Mouse (Mus musculus) E14TG2a.4 (cell line): ENCODE measurements around the gene Carmil3.
A peak's percentile ranks its signal among the peaks of the same experiment; 100 is the strongest.

ENCODE experiments used
- H3K27me3 ChIP-seq: 2 replicates; pipeline ENCODE4 v1.6.1; 2014; ENCODE audit warnings: low read length, control low read depth; ENCODE audit not compliant: insufficient read depth
- H3K36me3 ChIP-seq: 2 replicates; pipeline ENCODE4 v1.6.1; 2014; ENCODE audit warnings: low read length, control low read depth; ENCODE audit not compliant: insufficient read depth
- H3K4me1 ChIP-seq: replicated peaks from 2 replicates; pipeline ENCODE4 v1.6.1; 2014; ENCODE audit warnings: low read depth, low read length, control low read depth
- H3K4me3 ChIP-seq: replicated peaks from 2 replicates; pipeline ENCODE4 v1.5.1; 2014; ENCODE audit warnings: mild to moderate bottlenecking, low read length
- H3K9me3 ChIP-seq: 2 replicates; pipeline ENCODE4 v1.6.1; 2014; ENCODE audit warnings: low read length, control low read depth
- CTCF ChIP-seq: conservative IDR thresholded peaks from 2 replicates; pipeline ENCODE4 v1.5.1; 2014; ENCODE audit warnings: low read length
- NANOG ChIP-seq: IDR thresholded peaks from 2 replicates; pipeline ENCODE4 v1.6.1; 2014; ENCODE audit warnings: borderline replicate concordance, low read length, mixed read lengths
- POU5F1 ChIP-seq: IDR thresholded peaks from 2 replicates; pipeline ENCODE4 v1.6.1; 2014; ENCODE audit warnings: low read length, borderline replicate concordance

Gene Carmil3

DNA sequence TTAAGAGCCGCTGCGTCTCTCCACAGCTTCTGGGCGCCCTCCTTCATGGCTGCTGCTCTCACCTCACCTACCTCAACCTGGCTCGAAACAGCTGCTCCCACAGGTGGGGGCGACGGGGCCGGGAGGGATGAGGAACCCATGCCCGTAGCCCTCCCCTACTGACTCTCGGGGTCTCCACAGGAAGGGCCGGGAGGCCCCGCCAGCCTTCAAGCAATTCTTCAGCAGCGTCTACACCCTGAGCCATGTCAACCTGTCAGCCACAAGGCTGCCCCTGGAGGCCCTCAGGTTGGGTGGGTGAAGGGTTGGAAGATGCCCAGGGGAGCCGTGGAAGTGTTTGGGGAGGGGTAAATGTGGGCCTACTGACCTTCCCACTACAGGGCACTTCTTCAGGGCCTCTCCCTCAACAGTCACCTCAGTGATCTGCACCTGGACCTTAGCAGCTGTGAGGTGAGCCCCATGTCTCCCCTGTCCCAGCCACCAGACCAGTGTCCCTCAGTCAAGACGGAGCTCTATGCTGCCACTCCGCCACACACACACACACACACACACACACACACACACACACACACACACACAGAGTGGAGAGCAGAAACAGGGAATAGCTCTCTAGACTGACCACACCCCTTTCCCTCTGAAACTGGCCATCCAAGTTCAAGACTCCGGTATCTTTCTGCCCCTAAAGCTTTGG is 6.5 kb downstream of the Carmil3 start:
- Histone ChIP-seq H3K27me3 (peaks cover 80% of the 10 kb centered on the region), H3K4me1 (peaks cover 67% of the 10 kb centered on the region), H3K36me3 (no peaks in the 10 kb centered on the region), H3K9me3 (no peaks in the 10 kb centered on the region), H3K4me3 (0 out of 2 replicates have a peak overlapping the region, but pooled peaks have one; percentile 10)
- TF ChIP-seq CTCF (no peak), NANOG (no peak), POU5F1 (no peak)

DNA sequence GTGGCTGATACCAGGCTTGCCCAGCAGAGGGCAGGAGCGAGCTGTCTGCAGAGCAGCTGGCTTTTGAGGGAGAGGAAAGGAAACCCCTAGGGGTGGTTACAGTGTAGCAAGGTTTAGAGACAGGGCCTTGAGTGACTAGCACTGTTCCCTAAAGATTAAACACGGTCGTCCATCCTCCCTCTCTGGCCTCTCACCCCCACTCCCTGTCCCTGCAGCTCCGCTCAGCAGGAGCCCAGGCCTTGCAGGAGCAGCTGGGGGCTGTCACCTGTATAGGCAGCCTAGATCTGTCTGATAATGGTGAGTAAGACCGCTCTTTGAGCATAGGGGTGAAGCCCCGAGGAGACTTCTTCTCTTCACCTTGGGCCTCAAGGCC is 7.0 kb downstream of the Carmil3 start:
- no peaks in the 10 kb centered on the region for H3K36me3 ChIP-seq
- peaks cover 61% of the 10 kb centered on the region for H3K4me1 ChIP-seq
- peaks cover 84% of the 10 kb centered on the region for H3K27me3 ChIP-seq
- H3K4me3 ChIP-seq, result no peak overlapping the region
- TF ChIP-seq NANOG (no peak), CTCF (peak; percentile 99), POU5F1 (no peak)
- H3K9me3 ChIP-seq, result no peaks in the 10 kb centered on the region

DNA sequence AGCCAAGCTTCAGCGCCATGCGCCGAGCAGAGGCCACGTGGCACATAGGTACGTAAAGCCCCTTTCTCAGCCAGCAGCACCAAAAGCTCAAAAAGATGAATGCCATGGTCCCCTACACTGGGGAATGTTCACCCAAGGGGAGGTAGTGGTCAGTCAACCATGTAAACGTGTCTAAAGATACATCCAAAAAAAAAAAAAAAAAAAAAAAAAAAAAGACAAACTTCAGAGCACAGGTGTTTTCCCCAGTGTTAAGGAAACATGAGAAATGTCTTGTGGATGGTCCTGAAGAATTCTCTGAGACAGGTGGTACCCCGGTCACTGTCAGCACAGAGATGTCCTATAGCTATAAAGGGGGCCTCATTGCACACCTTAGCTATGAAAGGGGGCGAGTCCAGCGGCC is 15.2 kb downstream of the Carmil3 start:
- no peak overlapping the region for H3K4me3 ChIP-seq
- no peaks in the 10 kb centered on the region for H3K36me3 ChIP-seq
- H3K4me1 ChIP-seq, result peaks cover 13% of the 10 kb centered on the region
- H3K9me3 ChIP-seq, result peaks cover 6% of the 10 kb centered on the region
- H3K27me3 ChIP-seq, result peaks cover 32% of the 10 kb centered on the region
- TF ChIP-seq POU5F1 (no peak), CTCF (no peak), NANOG (no peak)

DNA sequence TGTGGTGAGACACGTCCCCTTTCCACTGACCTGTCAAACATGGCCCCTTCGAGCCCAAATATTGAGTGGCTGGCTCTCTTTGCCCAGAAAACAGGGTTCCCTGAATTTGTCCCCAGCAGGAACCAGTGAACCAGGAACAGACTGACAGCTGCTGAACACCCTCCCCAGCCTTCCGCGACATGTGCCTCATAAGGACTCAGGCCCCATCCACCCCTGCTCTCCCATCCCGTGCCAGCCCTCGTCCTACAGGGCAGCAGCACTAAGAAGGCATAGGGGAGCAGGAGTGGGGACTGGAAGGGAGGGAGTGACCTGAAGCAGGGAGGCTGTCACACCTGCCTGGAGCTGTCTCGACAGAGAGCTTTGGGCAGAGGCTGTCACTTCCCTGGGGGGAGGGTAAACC is 17.4 kb downstream of the Carmil3 start:
- Histone ChIP-seq H3K27me3 (peaks cover 35% of the 10 kb centered on the region), H3K4me3 (no peak overlapping the region), H3K9me3 (peaks cover 6% of the 10 kb centered on the region), H3K36me3 (no peaks in the 10 kb centered on the region), H3K4me1 (peaks cover 15% of the 10 kb centered on the region)
- no peak for TF ChIP-seq CTCF
- TF ChIP-seq NANOG, result no peak
- TF ChIP-seq POU5F1, result no peak

DNA sequence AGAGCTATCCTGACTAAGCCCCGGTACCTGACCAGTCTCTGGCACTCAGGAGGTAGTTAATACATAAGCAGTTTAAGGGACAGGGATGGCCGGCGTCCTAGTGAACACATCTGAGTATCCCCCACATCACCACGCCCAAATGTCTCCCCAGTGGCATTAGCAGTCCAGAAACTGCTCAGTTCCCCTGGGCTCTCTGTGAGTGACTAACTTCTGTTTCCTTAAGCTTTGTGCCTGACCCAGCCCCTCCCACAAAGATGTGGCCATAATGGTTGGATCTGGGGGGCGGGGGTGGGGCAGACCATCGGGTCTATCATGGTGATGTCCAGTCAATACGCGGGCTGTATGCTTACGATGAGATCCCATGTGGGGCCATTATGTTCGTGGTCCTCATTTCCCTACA is 19.1 kb downstream of the Carmil3 start:
- H3K36me3 ChIP-seq, result no peaks in the 10 kb centered on the region
- TF ChIP-seq CTCF (no peak), POU5F1 (no peak)
- H3K4me1 ChIP-seq, result peaks cover 26% of the 10 kb centered on the region
- peaks cover 6% of the 10 kb centered on the region for H3K9me3 ChIP-seq
- no peak overlapping the region for H3K4me3 ChIP-seq
- peaks cover 41% of the 10 kb centered on the region for H3K27me3 ChIP-seq

DNA sequence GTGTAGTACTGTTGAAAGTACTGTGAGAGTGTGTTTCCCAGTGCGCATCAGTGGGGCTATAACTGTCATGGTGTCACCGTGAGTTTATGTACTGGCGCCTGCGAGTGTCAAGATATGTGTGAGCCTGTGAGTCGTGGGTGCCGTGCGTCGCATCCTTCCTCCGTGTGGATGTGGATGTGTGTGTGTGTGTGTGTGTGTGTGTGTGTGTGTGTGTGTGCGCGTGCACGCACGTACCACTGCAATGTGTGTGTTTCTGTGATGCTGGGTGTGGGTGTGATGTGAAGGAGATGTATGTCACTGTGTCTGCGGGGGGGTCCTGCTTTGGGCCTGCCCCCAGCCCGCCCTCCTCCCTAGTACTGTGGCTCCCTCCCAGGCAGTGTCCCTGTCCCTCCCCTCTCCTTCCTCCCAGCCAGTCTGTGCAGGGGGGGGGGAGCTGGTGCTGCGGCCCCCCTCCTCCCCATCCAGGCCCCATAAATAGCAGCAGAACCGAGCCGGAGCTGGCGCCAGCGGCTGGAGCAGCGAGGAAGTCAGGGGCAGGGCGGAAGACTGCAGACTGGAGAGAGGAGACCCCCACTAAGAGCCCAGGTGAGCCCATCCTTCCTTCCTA is 19.8 kb downstream of the Carmil3 start, which contains the start of gene Cpne6:
Cpne6 (plus strand) TSS at position 321 of the 607 bp plus-strand sequence.
- peaks cover 6% of the 10 kb centered on the region for H3K9me3 ChIP-seq
- H3K36me3 ChIP-seq, result no peaks in the 10 kb centered on the region
- peaks cover 45% of the 10 kb centered on the region for H3K27me3 ChIP-seq
- TF ChIP-seq CTCF (no peak), NANOG (no peak), POU5F1 (no peak)
- peaks cover 28% of the 10 kb centered on the region for H3K4me1 ChIP-seq
- peak within 1 kb of the TSS; percentile 43 for H3K4me3 ChIP-seq

DNA sequence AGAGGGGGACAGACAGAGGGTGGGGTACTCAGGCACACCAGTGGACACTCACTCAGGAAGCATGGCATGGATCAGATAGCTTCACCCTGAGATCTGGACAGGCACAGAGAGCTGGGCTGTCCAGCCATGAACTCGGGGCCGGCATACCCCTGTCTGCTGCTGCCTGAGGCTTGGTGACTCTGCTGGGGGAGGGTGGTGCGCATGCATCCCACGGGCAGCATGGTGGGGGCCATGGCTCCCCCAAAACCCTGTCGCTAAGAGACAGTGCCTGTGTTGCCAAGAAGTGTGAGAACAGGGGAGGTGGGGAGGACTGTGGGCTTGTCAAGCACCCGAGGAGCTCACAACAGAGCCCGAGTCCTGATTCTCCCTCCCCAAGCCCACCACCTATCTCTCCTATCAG is 20.6 kb downstream of the Carmil3 start:
- H3K4me3 ChIP-seq, result no peak overlapping the region
- H3K4me1 ChIP-seq, result peaks cover 36% of the 10 kb centered on the region
- H3K36me3 ChIP-seq, result no peaks in the 10 kb centered on the region
- no peak for TF ChIP-seq NANOG
- TF ChIP-seq POU5F1, result no peak
- TF ChIP-seq CTCF, result no peak
- peaks cover 2% of the 10 kb centered on the region for H3K9me3 ChIP-seq
- H3K27me3 ChIP-seq, result peaks cover 51% of the 10 kb centered on the region

DNA sequence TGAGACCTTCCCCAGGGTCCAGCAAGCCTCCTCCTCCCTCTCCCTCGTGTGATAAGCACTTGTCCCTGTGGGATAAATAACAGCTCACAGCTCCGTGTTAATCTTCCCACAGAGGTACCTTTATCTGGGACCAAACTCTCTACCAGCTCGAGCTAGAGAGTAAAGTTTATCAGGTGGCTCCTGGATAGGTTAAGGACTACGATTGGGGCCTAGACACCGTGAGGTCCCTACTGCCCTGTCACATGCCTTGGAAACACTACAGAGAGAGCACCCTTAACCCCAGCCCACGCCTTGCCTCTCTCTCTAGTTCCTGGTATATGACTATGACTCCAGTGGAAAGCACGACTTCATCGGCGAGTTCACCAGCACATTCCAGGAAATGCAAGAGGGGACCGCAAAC is 23.5 kb downstream of the Carmil3 start:
- Histone ChIP-seq H3K36me3 (no peaks in the 10 kb centered on the region), H3K4me1 (peaks cover 48% of the 10 kb centered on the region), H3K9me3 (no peaks in the 10 kb centered on the region), H3K27me3 (peaks cover 65% of the 10 kb centered on the region), H3K4me3 (no peak overlapping the region)
- no peak for TF ChIP-seq NANOG
- no peak for TF ChIP-seq CTCF
- no peak for TF ChIP-seq POU5F1
